Mouse (Mus musculus) testis, postnatal 14 days (tissue): ENCODE data around the gene Mprip.
A peak's percentile ranks its signal among the peaks of the same experiment; 100 is the strongest.
"Not testable (repeated sequence)": the region's sequence is repeated elsewhere in the genome, so short reads cannot be mapped to it uniquely, and the experiment has no call there.

Experiments
- DNase-seq: peaks from one replicate; pipeline ENCODE4 v3.0.0; 2021; ENCODE audit warnings: low spot score

Gene Mprip

GRCm38 (mm10) chr11:59715424-59715840, 54.3 kb downstream of the Mprip start:
- no peak for DNase-seq

GRCm38 (mm10) chr11:59717801-59718291, 56.7 kb downstream of the Mprip start:
- no peak for DNase-seq

- no peak for DNase-seq
Observed at GRCm38 (mm10) chr11:59719185-59719584, 58.1 kb downstream of the Mprip start.

- DNase-seq, result no peak
Observed at GRCm38 (mm10) chr11:59721385-59721784, 60.3 kb downstream of the Mprip start.

- DNase-seq, result peak; percentile 32
Observed at GRCm38 (mm10) chr11:59727204-59727603, 66.1 kb downstream of the Mprip start.

GRCm38 (mm10) chr11:59731821-59732220, 70.7 kb downstream of the Mprip start:
- no peak for DNase-seq

- DNase-seq, result peak; percentile 73
Observed at GRCm38 (mm10) chr11:59732407-59733066, 71.4 kb downstream of the Mprip start.

GRCm38 (mm10) chr11:59733600-59733999, 72.5 kb downstream of the Mprip start:
- not testable (repeated sequence) for DNase-seq

GRCm38 (mm10) chr11:59734335-59734734, 73.2 kb downstream of the Mprip start:
- DNase-seq, result no peak

GRCm38 (mm10) chr11:59735938-59736337, 74.8 kb downstream of the Mprip start:
- not testable (repeated sequence) for DNase-seq

GRCm38 (mm10) chr11:59737250-59737649, 76.1 kb downstream of the Mprip start:
- DNase-seq, result no peak

- DNase-seq, result no peak
Observed at GRCm38 (mm10) chr11:59739996-59740395, 78.9 kb downstream of the Mprip start.

- DNase-seq, result no peak
Observed at GRCm38 (mm10) chr11:59741915-59742314, 80.8 kb downstream of the Mprip start.

- DNase-seq, result no peak
Observed at GRCm38 (mm10) chr11:59743307-59743706, 82.2 kb downstream of the Mprip start.

GRCm38 (mm10) chr11:59743712-59744111, 82.6 kb downstream of the Mprip start:
- no peak for DNase-seq

GRCm38 (mm10) chr11:59744374-59744773, 83.3 kb downstream of the Mprip start:
- no peak for DNase-seq

GRCm38 (mm10) chr11:59745851-59746250, 84.7 kb downstream of the Mprip start:
- DNase-seq, result no peak

- no peak for DNase-seq
Observed at GRCm38 (mm10) chr11:59746614-59747013, 85.5 kb downstream of the Mprip start.

- no peak for DNase-seq
Observed at GRCm38 (mm10) chr11:59749050-59749449, 87.9 kb downstream of the Mprip start.

GRCm38 (mm10) chr11:59754504-59754903, 93.4 kb downstream of the Mprip start:
- no peak for DNase-seq

GRCm38 (mm10) chr11:59756351-59756750, 95.2 kb downstream of the Mprip start:
- DNase-seq, result no peak

- DNase-seq, result no peak
Observed at GRCm38 (mm10) chr11:59758191-59758985, 97.3 kb downstream of the Mprip start.

- peak; percentile 34 for DNase-seq
Observed at GRCm38 (mm10) chr11:59759178-59759577, 98.1 kb downstream of the Mprip start.
